Comparison of ENCODE assay signal across 35 mouse cellular contexts in genomic region chr8:87452815-87453214, GRCm38 (mm10). TPM values are rescaled to one million over a fixed set of nuclear protein-coding genes. Genes with fewer than 3 reads are reported as not detected.
"Had no signal": no experiment of that assay in that cellular context is flagged by ENCODE, and none has a peak within 500 bp of the region (broad histone marks: within the 10 kb centered on the region; RNA-seq: fewer than 3 reads in every experiment).

No protein-coding gene starts in this region.

- H3K27ac ChIP-seq: heart, embryonic 10.5 days; heart, embryonic 13.5 days; hindbrain, embryonic 10.5 days; hindbrain, embryonic 12.5 days; hindbrain, embryonic 13.5 days; hindbrain, embryonic 14.5 days; hindbrain, embryonic 15.5 days; hindbrain, postnatal 0 days; intestine, embryonic 15.5 days; kidney, embryonic 15.5 days; kidney, postnatal 0 days; layer of hippocampus, adult 2 months; left cerebral cortex, adult 2 months had no signal

- DNase-seq: heart, postnatal 14 days; heart, postnatal 4 days; kidney, adult 11 months; kidney, adult 18-20 months; kidney, adult 2 months; kidney, adult 8-10 months; kidney, adult 9 months; kidney, postnatal 10 days; kidney, postnatal 14 days; kidney, postnatal 25 days; kidney, postnatal 36 days; kidney, postnatal 4 days; layer of hippocampus, adult 9-11 months; layer of hippocampus, postnatal 36 days had no signal

- H3K9me3 ChIP-seq: heart, embryonic 10.5 days; heart, embryonic 13.5 days; heart, embryonic 15.5 days; hindbrain, embryonic 10.5 days; hindbrain, embryonic 12.5 days; hindbrain, embryonic 13.5 days; hindbrain, embryonic 15.5 days; intestine, embryonic 15.5 days; kidney, embryonic 15.5 days had no signal

- H3K4me2 ChIP-seq: heart, embryonic 12.5 days; heart, embryonic 15.5 days; hindbrain, embryonic 12.5 days; hindbrain, embryonic 13.5 days; hindbrain, embryonic 14.5 days; hindbrain, embryonic 15.5 days; intestine, embryonic 15.5 days; kidney, embryonic 15.5 days had no signal

- ATAC-seq: hindbrain, embryonic 16.5 days; hindbrain, postnatal 0 days; inflammation-experienced regulatory T-cells, adult 6 months; intestine, embryonic 15.5 days; intestine, embryonic 16.5 days; intestine, postnatal 0 days had no signal

- H3K9ac ChIP-seq: heart, embryonic 12.5 days; heart, embryonic 13.5 days; heart, embryonic 15.5 days; hindbrain, embryonic 12.5 days; hindbrain, embryonic 13.5 days; hindbrain, embryonic 14.5 days; hindbrain, embryonic 15.5 days; intestine, embryonic 15.5 days; kidney, embryonic 15.5 days had no signal

- H3K4me3 ChIP-seq: heart, embryonic 10.5 days; heart, embryonic 12.5 days; heart, embryonic 13.5 days; heart, embryonic 15.5 days; hindbrain, embryonic 10.5 days; hindbrain, embryonic 12.5 days; hindbrain, embryonic 13.5 days; hindbrain, embryonic 15.5 days; intestine, embryonic 15.5 days; kidney, embryonic 15.5 days; layer of hippocampus, adult 2 months; left cerebral cortex, adult 2 months had no signal

- H3K4me1 ChIP-seq: hindbrain, embryonic 10.5 days; hindbrain, embryonic 12.5 days; hindbrain, embryonic 13.5 days; hindbrain, embryonic 15.5 days; intestine, embryonic 15.5 days; kidney, embryonic 15.5 days had no signal

- H3K36me3 ChIP-seq: heart, embryonic 10.5 days; heart, embryonic 12.5 days; heart, embryonic 13.5 days; heart, embryonic 15.5 days; hindbrain, embryonic 10.5 days; hindbrain, embryonic 12.5 days; hindbrain, embryonic 13.5 days; hindbrain, embryonic 15.5 days; intestine, embryonic 15.5 days; kidney, embryonic 15.5 days had no signal

- H3K27me3 ChIP-seq: heart, embryonic 12.5 days; heart, embryonic 13.5 days; heart, embryonic 15.5 days; hindbrain, embryonic 12.5 days; hindbrain, embryonic 15.5 days; intestine, embryonic 15.5 days had no signal

RNA-seq across cellular contexts. Expression of gene Cbln1, which starts 19.6 kb away (rescaled TPM):
- total RNA-seq: hematopoietic stem cell, adult 5-6 weeks had no signal
- polyA plus RNA-seq: heart, embryonic 15.5 days; inflammation-experienced regulatory T-cells, adult 6 months; intestine, embryonic 16.5 days; kidney, embryonic 15.5 days; kidney, embryonic 16.5 days had no signal
